Mouse (Mus musculus) myocyte (in vitro differentiated cells): ENCODE results near the gene Coro2a.

Experiments used
- CEBPB ChIP-seq: IDR thresholded peaks from 2 replicates; pipeline ENCODE4 v1.6.1; 2011; ENCODE audit warnings: mild to moderate bottlenecking, moderate library complexity; ENCODE audit not compliant: poor library complexity, insufficient read depth, severe bottlenecking
- E2F4 ChIP-seq: IDR thresholded peaks from one replicate; pipeline ENCODE4 v1.6.1; 2011; ENCODE audit warnings: mild to moderate bottlenecking, control low read depth, moderate library complexity; ENCODE audit not compliant: insufficient read depth
- MAX ChIP-seq: IDR thresholded peaks from one replicate; pipeline ENCODE4 v1.6.1; 2011; ENCODE audit warnings: low read depth, mild to moderate bottlenecking, control low read depth
- TCF12 ChIP-seq: IDR thresholded peaks from one replicate; pipeline ENCODE4 v1.6.1; 2011; ENCODE audit warnings: mild to moderate bottlenecking, control low read depth; ENCODE audit not compliant: poor library complexity, insufficient read depth, severe bottlenecking

DNA sequence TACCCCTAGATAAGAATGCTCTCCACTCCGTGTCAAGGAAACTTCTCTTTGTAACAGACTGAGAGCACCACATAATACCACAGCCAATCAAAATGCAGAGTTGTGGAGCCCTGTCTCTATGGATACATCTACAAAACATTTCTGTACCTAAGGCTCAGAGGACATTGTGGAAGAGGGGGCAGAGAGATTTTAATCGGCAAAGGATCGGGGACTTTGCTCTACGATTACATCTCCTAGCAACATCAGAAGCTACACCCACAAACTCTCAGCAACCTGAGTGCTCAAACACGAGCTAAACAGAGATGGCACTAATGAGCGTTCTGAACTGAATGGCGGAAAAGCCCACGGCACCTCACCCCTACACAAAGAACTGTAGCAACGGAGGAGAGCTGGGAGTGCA lies 30.3 kb downstream of the Coro2a start:
- TF ChIP-seq CEBPB, result no peak
- no peak for TF ChIP-seq E2F4
- no peak for TF ChIP-seq TCF12
- no peak for TF ChIP-seq MAX
